Mouse (Mus musculus) G1E (cell line): Measurements from ENCODE around the gene Camkk1. TPM values are rescaled to one million over a fixed set of nuclear protein-coding genes. Genes with fewer than 3 reads are reported as not detected.
A peak's percentile ranks its signal among the peaks of the same experiment; 100 is the strongest.

Experiments used
- ATAC-seq: 2 replicates; pipeline ENCODE4 v1.8.0; 2016; ENCODE audit warnings: mild to moderate bottlenecking; ENCODE audit not compliant: insufficient number of reproducible peaks, poor library complexity, low FRiP score, severe bottlenecking; ENCODE audit errors: extremely low read depth
- DNase-seq: peaks from one replicate; pipeline ENCODE4 v3.0.0; 2012; ENCODE audit warnings: low spot score
- H3K27me3 ChIP-seq: 2 replicates; pipeline ENCODE4 v1.6.1; 2012; ENCODE audit warnings: mild to moderate bottlenecking, low read length, inconsistent platforms; ENCODE audit not compliant: insufficient read depth
- H3K36me3 ChIP-seq: replicated peaks from 2 replicates; pipeline ENCODE3; 2012; ENCODE audit warnings: mild to moderate bottlenecking, inconsistent platforms
- H3K4me1 ChIP-seq: 2 replicates; pipeline ENCODE4 v1.6.1; 2012; ENCODE audit warnings: low read depth, low read length, inconsistent platforms, mixed read lengths; ENCODE audit not compliant: insufficient read depth
- H3K4me3 ChIP-seq: 2 replicates; pipeline ENCODE4 v1.5.1; 2012; ENCODE audit warnings: low read depth, mild to moderate bottlenecking, inconsistent platforms, low read length, moderate library complexity, mixed read lengths
- H3K9me3 ChIP-seq: replicated peaks from 2 replicates; pipeline ENCODE4 v1.6.1; 2012; ENCODE audit warnings: inconsistent platforms
- CTCF ChIP-seq: IDR thresholded peaks from 2 replicates; pipeline ENCODE4 v1.5.1; 2012; ENCODE audit warnings: low read depth, low read length, inconsistent platforms, mixed read lengths
- GATA1 ChIP-seq: IDR thresholded peaks from 2 replicates; pipeline ENCODE4 v1.6.1; 2012; ENCODE audit warnings: borderline replicate concordance, low read length, inconsistent platforms, mixed read lengths
- GATA2 ChIP-seq: IDR thresholded peaks from 2 replicates; pipeline ENCODE4 v1.6.1; 2012; ENCODE audit warnings: low read depth, low read length, inconsistent platforms, borderline replicate concordance
- POLR2AphosphoS5 ChIP-seq: IDR thresholded peaks from 2 replicates; pipeline ENCODE4 v1.6.1; 2012; ENCODE audit warnings: low read depth, low read length, inconsistent platforms; ENCODE audit not compliant: insufficient replicate concordance
- TAL1 ChIP-seq: conservative IDR thresholded peaks from 2 replicates; pipeline ENCODE4 v1.6.1; 2012; ENCODE audit warnings: low read depth, low read length, inconsistent platforms, mixed read lengths
- polyA plus RNA-seq: library from polyadenylated mRNA; stranded (reverse); fragments of >175 nt; gene quantifications from 2 replicates; pipeline ENCODE4 v1.2.3, GENCODE M21; 2012
- total RNA-seq, 2 experiments: library from RNA; stranded (forward) in 1 of 2; stranded (reverse) in 1 of 2; fragments of 200-1000 nt in 1 of 2; fragments of >200 nt in 1 of 2; fragmentation: Nextera tagmentation in 1 of 2; gene quantifications; 2 replicates each; pipeline ENCODE4 v1.2.3; 2014 to 2017

The Camkk1 gene
- total and polyA plus RNA-seq, 3 experiments, result 4.2 to 13.1 (median 9.9) TPM

- Histone ChIP-seq H3K36me3 (peaks cover 22% of the 10 kb centered on the region), H3K4me1 (peaks cover 18% of the 10 kb centered on the region), H3K9me3 (no peaks in the 10 kb centered on the region), H3K27me3 (peaks cover 35% of the 10 kb centered on the region), H3K4me3 (no peak overlapping the region)
- DNase-seq, result no peak
- no peak for ATAC-seq
- TF ChIP-seq POLR2AphosphoS5 (no peak), CTCF (no peak), TAL1 (no peak), GATA2 (no peak), GATA1 (no peak)
Observed at GRCm38 (mm10) chr11:72989044-72989443, 29.8 kb upstream of the Camkk1 start.

GRCm38 (mm10) chr11:72990688-72991087, 28.1 kb upstream of the Camkk1 start:
- no peak for ATAC-seq
- no peak for DNase-seq
- H3K27me3 ChIP-seq, result peaks cover 40% of the 10 kb centered on the region
- no peak overlapping the region for H3K4me3 ChIP-seq
- peaks cover 21% of the 10 kb centered on the region for H3K36me3 ChIP-seq
- no peak for TF ChIP-seq POLR2AphosphoS5
- no peak for TF ChIP-seq TAL1
- TF ChIP-seq GATA1, result no peak
- TF ChIP-seq GATA2, result no peak
- no peak for TF ChIP-seq CTCF
- H3K9me3 ChIP-seq, result no peaks in the 10 kb centered on the region
- peaks cover 18% of the 10 kb centered on the region for H3K4me1 ChIP-seq

- peaks cover 14% of the 10 kb centered on the region for H3K4me1 ChIP-seq
Observed at GRCm38 (mm10) chr11:72991961-72992360, 26.8 kb upstream of the Camkk1 start.

GRCm38 (mm10) chr11:72996346-72996745, 22.5 kb upstream of the Camkk1 start:
- H3K4me3 ChIP-seq, result no peak overlapping the region
- H3K9me3 ChIP-seq, result no peaks in the 10 kb centered on the region
- peaks cover 8% of the 10 kb centered on the region for H3K36me3 ChIP-seq
- TF ChIP-seq GATA2, result no peak
- TF ChIP-seq GATA1, result no peak
- no peak for TF ChIP-seq POLR2AphosphoS5
- no peak for TF ChIP-seq CTCF
- TF ChIP-seq TAL1, result no peak
- DNase-seq (no peak), ATAC-seq (no peak)
- H3K27me3 ChIP-seq, result peaks cover 21% of the 10 kb centered on the region
- peaks cover 38% of the 10 kb centered on the region for H3K4me1 ChIP-seq

More at GRCm38 (mm10) chr11:72991961-72992360, 26.8 kb upstream of the Camkk1 start:
- peaks cover 40% of the 10 kb centered on the region for H3K27me3 ChIP-seq
- TF ChIP-seq GATA1 (no peak), TAL1 (no peak), GATA2 (no peak), CTCF (no peak), POLR2AphosphoS5 (no peak)
- no peaks in the 10 kb centered on the region for H3K9me3 ChIP-seq
- H3K36me3 ChIP-seq, result peaks cover 21% of the 10 kb centered on the region
- H3K4me3 ChIP-seq, result no peak overlapping the region
- ATAC-seq, result no peak
- no peak for DNase-seq

GRCm38 (mm10) chr11:72996781-72997180, 22.0 kb upstream of the Camkk1 start:
- Histone ChIP-seq H3K9me3 (no peaks in the 10 kb centered on the region), H3K27me3 (peaks cover 18% of the 10 kb centered on the region), H3K4me1 (peaks cover 38% of the 10 kb centered on the region), H3K4me3 (no peak overlapping the region), H3K36me3 (peaks cover 6% of the 10 kb centered on the region)
- DNase-seq (no peak), ATAC-seq (no peak)
- no peak for TF ChIP-seq POLR2AphosphoS5
- no peak for TF ChIP-seq GATA1
- no peak for TF ChIP-seq CTCF
- no peak for TF ChIP-seq TAL1
- TF ChIP-seq GATA2, result no peak

- peak overlapping the region; percentile 27; the same call in 1 of the 2 replicates for H3K4me3 ChIP-seq
- peak; percentile 55 for DNase-seq
- no peaks in the 10 kb centered on the region for H3K9me3 ChIP-seq
- peaks cover 13% of the 10 kb centered on the region; the same call in 1 of the 2 replicates for H3K27me3 ChIP-seq
- TF ChIP-seq POLR2AphosphoS5 (no peak), GATA1 (no peak), GATA2 (no peak), TAL1 (no peak), CTCF (no peak)
- peak; percentile 40; the same call in 1 of the 2 replicates for ATAC-seq
- H3K36me3 ChIP-seq, result no peaks in the 10 kb centered on the region
- peaks cover 37% of the 10 kb centered on the region for H3K4me1 ChIP-seq
Observed at GRCm38 (mm10) chr11:72997529-72998326, 21.1 kb upstream of the Camkk1 start.

- no peaks in the 10 kb centered on the region for H3K9me3 ChIP-seq
- peak; percentile 84 for DNase-seq
- no peaks in the 10 kb centered on the region for H3K36me3 ChIP-seq
- peak; percentile 81 for ATAC-seq
- TF ChIP-seq TAL1, result no peak
- TF ChIP-seq GATA2, result no peak
- no peak for TF ChIP-seq GATA1
- TF ChIP-seq CTCF, result no peak
- TF ChIP-seq POLR2AphosphoS5, result no peak
- H3K27me3 ChIP-seq, result peaks cover 11% of the 10 kb centered on the region
- H3K4me3 ChIP-seq, result peak within 1 kb of the TSS; percentile 51; the same call in 1 of the 2 replicates
- peaks cover 33% of the 10 kb centered on the region for H3K4me1 ChIP-seq
Observed at GRCm38 (mm10) chr11:72998771-72999170, 20.0 kb upstream of the Camkk1 start, which contains the start of gene P2rx1. Gene P2rx1, plus strand, starts transcription at chr11:72999103.
